ENCODE assay signal across 7 mouse cellular contexts in the genomic region with DNA sequence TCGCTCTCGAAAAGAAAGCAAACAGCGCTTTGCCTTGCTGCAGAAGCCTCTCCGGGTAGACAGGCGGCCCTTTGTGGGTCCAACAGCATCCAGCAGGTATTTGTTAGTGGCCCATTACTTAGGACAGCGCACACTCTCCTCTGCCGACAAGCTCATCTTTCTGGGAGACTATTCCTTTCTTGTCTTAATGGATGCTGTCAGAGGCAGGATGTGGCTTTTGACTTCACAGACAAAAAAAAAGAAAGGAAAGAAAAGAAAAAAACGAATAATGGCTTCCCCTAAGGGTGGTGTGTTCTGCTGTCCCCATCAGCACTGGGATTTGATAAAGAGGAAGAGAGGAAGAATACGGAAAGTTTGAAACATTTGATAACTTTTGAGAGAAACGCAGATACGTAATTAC.
DNase-seq lines count a peak whose midpoint lies in the region; ATAC-seq and TF ChIP-seq lines count a peak whose summit lies in the region.

No protein-coding gene starts in this region.

- H3K9me3 ChIP-seq in lung, embryonic 14.5 days (ENCODE audit: low read depth, low read length), result 0 out of 2 replicates have a peak, but pooled peaks cover 4% of the 10 kb centered on the region
- peaks cover 6% of the 10 kb centered on the region; the same call in 1 of the 2 replicates for H3K9me3 ChIP-seq in embryonic facial prominence, embryonic 10.5 days
- H3K9me3 ChIP-seq in hindbrain, postnatal 0 days (ENCODE audit: low read length), result no peaks in the 10 kb centered on the region
- H3K9me3 ChIP-seq in neural tube, embryonic 13.5 days, result no peaks in the 10 kb centered on the region

- WGBS in lung, embryonic 14.5 days, result 6% methylated on average over 11 of the region's 11 CpGs
- 5% methylated on average over 11 of the region's 11 CpGs for WGBS in embryonic facial prominence, embryonic 10.5 days
- WGBS in hindbrain, postnatal 0 days, result 13% methylated on average over 11 of the region's 11 CpGs
- 12% methylated on average over 11 of the region's 11 CpGs for WGBS in neural tube, embryonic 13.5 days

- TF ChIP-seq CTCF in lung, embryonic 14.5 days (IDR thresholded peaks at IDR 0.05; ENCODE audit: low read depth), result no peak
- TF ChIP-seq CTCF in hindbrain, postnatal 0 days (IDR thresholded peaks at IDR 0.05; ENCODE audit: low read depth), result no peak

- H3K4me1 ChIP-seq in lung, embryonic 14.5 days (ENCODE audit: insufficient read depth), result peaks cover 25% of the 10 kb centered on the region
- H3K4me1 ChIP-seq in embryonic facial prominence, embryonic 10.5 days, result peaks cover 31% of the 10 kb centered on the region
- 0 out of 2 replicates have a peak, but pooled peaks cover 4% of the 10 kb centered on the region for H3K4me1 ChIP-seq in hindbrain, postnatal 0 days (ENCODE audit: insufficient read depth, low read length)
- H3K4me1 ChIP-seq in neural tube, embryonic 13.5 days (replicated peaks), result peaks cover 20% of the 10 kb centered on the region

- peak overlapping the region; percentile 51 for H3K4me2 ChIP-seq in lung, embryonic 14.5 days
- peak overlapping the region; percentile 36; the same call in 1 of the 2 replicates for H3K4me2 ChIP-seq in hindbrain, postnatal 0 days (ENCODE audit: low read depth, low read length)
- peak overlapping the region; percentile 45 for H3K4me2 ChIP-seq in neural tube, embryonic 13.5 days

- no peaks in the 10 kb centered on the region for H3K27me3 ChIP-seq in lung, embryonic 14.5 days (ENCODE audit: insufficient read depth, low read length)
- no peaks in the 10 kb centered on the region for H3K27me3 ChIP-seq in embryonic facial prominence, embryonic 10.5 days (replicated peaks; ENCODE audit: low read depth, poor library complexity, severe bottlenecking)
- H3K27me3 ChIP-seq in hindbrain, postnatal 0 days (ENCODE audit: insufficient read depth, low read length), result no peaks in the 10 kb centered on the region
- H3K27me3 ChIP-seq in neural tube, embryonic 13.5 days, result no peaks in the 10 kb centered on the region

- no peak overlapping the region for H3K9ac ChIP-seq in lung, embryonic 14.5 days
- no peak overlapping the region for H3K9ac ChIP-seq in hindbrain, postnatal 0 days (replicated peaks; ENCODE audit: low read length)
- no peak overlapping the region; the same call in 1 of the 2 replicates for H3K9ac ChIP-seq in neural tube, embryonic 13.5 days

- DNase-seq in lung, embryonic 14.5 days, result peak; percentile 44
- no peak for DNase-seq in lung, postnatal 36 days
- DNase-seq in embryonic facial prominence, embryonic 10.5 days (ENCODE audit: low spot score), result peak; percentile 38
- DNase-seq in hindbrain, postnatal 0 days (ENCODE audit: low spot score), result no peak
- DNase-seq in right cerebral cortex, postnatal 4 days, result no peak
- no peak for DNase-seq in ovary, postnatal 36 days (ENCODE audit: low spot score)

- no peak overlapping the region for H3K4me3 ChIP-seq in lung, embryonic 14.5 days (ENCODE audit: low read depth, low read length)
- peak overlapping the region; percentile 42 for H3K4me3 ChIP-seq in embryonic facial prominence, embryonic 10.5 days
- H3K4me3 ChIP-seq in hindbrain, postnatal 0 days (ENCODE audit: low read length), result no peak overlapping the region
- no peak overlapping the region for H3K4me3 ChIP-seq in neural tube, embryonic 13.5 days

- no peaks in the 10 kb centered on the region for H3K36me3 ChIP-seq in lung, embryonic 14.5 days (ENCODE audit: insufficient read depth)
- H3K36me3 ChIP-seq in embryonic facial prominence, embryonic 10.5 days (replicated peaks), result no peaks in the 10 kb centered on the region
- no peaks in the 10 kb centered on the region for H3K36me3 ChIP-seq in hindbrain, postnatal 0 days (ENCODE audit: insufficient read depth, low read length)
- no peaks in the 10 kb centered on the region for H3K36me3 ChIP-seq in neural tube, embryonic 13.5 days

- no peak overlapping the region for H3K27ac ChIP-seq in lung, embryonic 14.5 days (ENCODE audit: low read depth)
- H3K27ac ChIP-seq in embryonic facial prominence, embryonic 10.5 days (replicated peaks), result peak overlapping the region; percentile 59
- no peak overlapping the region for H3K27ac ChIP-seq in hindbrain, postnatal 0 days
- H3K27ac ChIP-seq in neural tube, embryonic 13.5 days (replicated peaks), result no peak overlapping the region

- no peak for ATAC-seq in lung, embryonic 14.5 days (ENCODE audit: insufficient read depth)
- ATAC-seq in hindbrain, postnatal 0 days, result no peak
- ATAC-seq in neural tube, embryonic 13.5 days (ENCODE audit: low read depth), result no peak

Comparison
In these comparisons a context has a peak if more than half of its experiments do, and no peak if none do; other contexts are left out.
1. DNase-seq: peak in lung, embryonic 14.5 days (single experiment) and embryonic facial prominence, embryonic 10.5 days (single experiment); none in lung, postnatal 36 days (single experiment), hindbrain, postnatal 0 days (single experiment), right cerebral cortex, postnatal 4 days (single experiment) and ovary, postnatal 36 days (single experiment).
2. Peak in every context shown above with its lines, with median percentiles within 50 percentile points of each other: H3K4me2 ChIP-seq.